Mouse (Mus musculus) megakaryocyte progenitor cell, adult 5-6 weeks (primary cell): ENCODE data around the gene Slc12a3. TPM values are rescaled to one million over a fixed set of nuclear protein-coding genes. Genes with fewer than 3 reads are reported as not detected.

Source experiments
- ATAC-seq: replicated peaks from 2 replicates; pipeline ENCODE4 v1.8.0; 2016; ENCODE audit warnings: mild to moderate bottlenecking, moderate TSS enrichment, inconsistent platforms; ENCODE audit not compliant: poor library complexity
- total RNA-seq, 2 experiments: library from RNA; stranded (forward) in 1 of 2; stranded (reverse) in 1 of 2; fragments of 157-497, 149-512 nt in 1 of 2; fragments of 200-1000 nt in 1 of 2; gene quantifications; 2 replicates each; pipeline versions ENCODE4 v1.2.3 to v1.2.4; 2015 to 2017

Gene Slc12a3
- 0.12 and 0.17 TPM in 2 replicates for total RNA-seq (2015)
- not detected in 2 replicates for total RNA-seq (2017)

- ATAC-seq = peak; percentile 27
Measured at GRCm38 (mm10) chr8:94328932-94329728, at the start of gene Slc12a3. Gene Slc12a3 (plus strand): TSS chr8:94329201.

- ATAC-seq = no peak
Measured at GRCm38 (mm10) chr8:94280001-94280613, 48.9 kb upstream of the Slc12a3 start.

GRCm38 (mm10) chr8:94282453-94282985 is 46.5 kb upstream of the Slc12a3 start:
- no peak for ATAC-seq

- ATAC-seq = no peak
Measured at GRCm38 (mm10) chr8:94284204-94284603, 44.8 kb upstream of the Slc12a3 start.

GRCm38 (mm10) chr8:94290606-94291005 is 38.4 kb upstream of the Slc12a3 start:
- ATAC-seq = peak; percentile 95

GRCm38 (mm10) chr8:94292072-94292471 is 36.9 kb upstream of the Slc12a3 start:
- no peak for ATAC-seq

- no peak for ATAC-seq
Measured at GRCm38 (mm10) chr8:94292626-94293025, 36.4 kb upstream of the Slc12a3 start.

- ATAC-seq = peak; percentile 63
Measured at GRCm38 (mm10) chr8:94295687-94296086, 33.3 kb upstream of the Slc12a3 start.

- peak; percentile 27 for ATAC-seq
Measured at GRCm38 (mm10) chr8:94296312-94296991, 32.5 kb upstream of the Slc12a3 start.

GRCm38 (mm10) chr8:94297101-94297500 is 31.9 kb upstream of the Slc12a3 start:
- no peak for ATAC-seq

- no peak for ATAC-seq
Measured at GRCm38 (mm10) chr8:94300809-94301208, 28.2 kb upstream of the Slc12a3 start.

GRCm38 (mm10) chr8:94304412-94304811 is 24.6 kb upstream of the Slc12a3 start:
- ATAC-seq = no peak

GRCm38 (mm10) chr8:94306989-94307513 is 21.9 kb upstream of the Slc12a3 start:
- peak; percentile 73 for ATAC-seq

GRCm38 (mm10) chr8:94307652-94308051 is 21.3 kb upstream of the Slc12a3 start:
- ATAC-seq = peak; percentile 77

- no peak for ATAC-seq
Measured at GRCm38 (mm10) chr8:94314069-94314468, 14.9 kb upstream of the Slc12a3 start.

GRCm38 (mm10) chr8:94317249-94317648 is 11.8 kb upstream of the Slc12a3 start:
- ATAC-seq = no peak

- no peak for ATAC-seq
Measured at GRCm38 (mm10) chr8:94317691-94318090, 11.3 kb upstream of the Slc12a3 start.

GRCm38 (mm10) chr8:94320036-94320435 is 9.0 kb upstream of the Slc12a3 start:
- ATAC-seq = no peak

GRCm38 (mm10) chr8:94322083-94322482 is 6.9 kb upstream of the Slc12a3 start:
- ATAC-seq = no peak

GRCm38 (mm10) chr8:94323041-94323440 is 6.0 kb upstream of the Slc12a3 start:
- no peak for ATAC-seq

- ATAC-seq = peak; percentile 56
Measured at GRCm38 (mm10) chr8:94324071-94324470, 4.9 kb upstream of the Slc12a3 start.
